Mouse (Mus musculus): Measurements from ENCODE around the gene Caap1. TPM values are rescaled to one million over a fixed set of nuclear protein-coding genes. Genes with fewer than 3 reads are reported as not detected.
A peak's percentile ranks its signal among the peaks of the same experiment; 100 is the strongest.

Caap1 gene
- total RNA-seq, 2 experiments from 2014 or later = 8.9 to 9.4 TPM

DNA sequence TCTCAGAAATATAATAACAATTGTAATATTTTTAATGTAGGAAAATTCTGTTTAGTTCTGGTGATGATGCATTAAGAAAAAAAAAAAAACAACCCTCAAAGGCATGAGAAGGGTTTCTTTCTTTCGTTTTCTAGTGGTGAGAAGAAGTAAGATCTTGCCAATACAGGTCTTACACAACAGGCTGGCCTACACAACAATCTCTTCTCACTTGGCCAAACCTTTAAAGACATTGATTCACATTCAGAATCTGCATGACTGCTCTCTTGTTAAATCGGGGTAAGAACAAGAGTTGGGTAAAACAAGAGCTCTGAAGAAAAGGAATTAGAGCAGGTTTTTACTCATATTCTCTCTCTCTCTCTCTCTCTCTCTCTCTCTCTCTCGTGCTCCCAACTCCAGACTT is 41.2 kb downstream of the Caap1 start:
- DNase-seq = no peak

DNA sequence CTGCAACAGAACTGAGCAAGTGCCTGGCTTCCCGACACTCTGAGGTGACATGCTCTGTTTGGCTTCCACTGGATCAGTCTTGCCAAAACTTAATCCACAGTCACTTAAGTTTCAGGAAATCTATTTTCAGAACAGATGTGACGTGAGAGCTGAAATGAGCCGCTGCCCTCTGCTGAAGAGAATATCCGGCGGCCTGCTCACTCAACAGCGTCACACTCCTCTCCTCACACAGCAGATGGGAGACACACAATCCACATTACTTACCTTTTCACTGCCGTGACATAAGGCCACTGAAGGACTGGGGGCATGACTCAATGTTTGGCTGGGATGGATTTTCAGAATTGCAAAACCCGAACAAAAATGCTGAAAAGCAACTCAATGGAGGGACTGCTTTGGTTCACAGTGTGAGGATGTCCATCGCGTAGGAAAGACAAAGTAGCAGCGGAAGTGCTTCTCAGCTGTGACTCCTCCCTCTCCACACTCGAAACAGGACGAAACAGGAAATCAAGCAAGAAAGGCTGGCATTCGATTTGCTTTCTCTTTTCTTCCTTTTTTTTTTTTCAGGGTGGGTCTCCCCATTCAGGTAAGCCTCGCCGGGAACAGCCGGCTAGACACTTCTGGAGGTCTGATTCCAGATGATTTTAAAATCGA is 79.7 kb downstream of the Caap1 start:
- no peak for DNase-seq

DNA sequence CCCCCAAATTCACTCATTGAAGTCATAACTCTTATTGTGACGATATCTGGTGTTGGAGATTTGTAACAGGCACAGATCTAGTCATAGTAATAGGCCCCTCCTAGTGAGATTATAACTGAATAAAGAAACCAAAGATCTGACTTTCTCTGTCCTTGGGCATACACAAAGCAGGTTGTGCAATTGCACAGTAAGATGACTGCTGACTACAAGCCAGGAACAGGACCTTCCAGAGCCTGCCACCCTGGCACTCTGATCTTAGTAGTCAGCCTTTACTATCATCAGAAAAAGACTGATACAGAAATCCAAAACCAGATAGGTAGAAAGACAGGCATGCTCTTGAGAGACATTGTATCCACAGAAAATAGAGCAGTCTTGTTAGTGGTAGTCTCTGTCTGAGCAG is 83.3 kb downstream of the Caap1 start:
- DNase-seq = peak; percentile 13

DNA sequence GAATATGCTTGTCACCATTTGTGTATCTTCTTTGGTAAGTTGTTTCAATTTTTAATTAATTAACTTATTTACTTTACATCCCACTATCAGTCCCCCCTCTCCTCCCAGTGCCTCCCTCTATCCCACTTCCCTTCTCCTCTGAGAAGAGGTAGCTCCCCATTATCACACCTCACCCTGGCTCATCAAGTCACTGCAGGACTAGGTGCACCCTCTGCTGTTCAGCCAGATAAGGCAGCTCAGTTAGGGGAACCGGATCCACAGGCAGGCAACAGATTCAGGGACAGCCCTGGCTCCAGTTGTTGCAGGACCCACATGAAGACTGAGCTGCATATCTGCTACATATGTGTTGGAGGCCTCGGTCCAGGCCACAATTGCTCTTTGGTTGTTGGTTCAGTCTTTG is 97.2 kb downstream of the Caap1 start:
- no peak for DNase-seq

DNA sequence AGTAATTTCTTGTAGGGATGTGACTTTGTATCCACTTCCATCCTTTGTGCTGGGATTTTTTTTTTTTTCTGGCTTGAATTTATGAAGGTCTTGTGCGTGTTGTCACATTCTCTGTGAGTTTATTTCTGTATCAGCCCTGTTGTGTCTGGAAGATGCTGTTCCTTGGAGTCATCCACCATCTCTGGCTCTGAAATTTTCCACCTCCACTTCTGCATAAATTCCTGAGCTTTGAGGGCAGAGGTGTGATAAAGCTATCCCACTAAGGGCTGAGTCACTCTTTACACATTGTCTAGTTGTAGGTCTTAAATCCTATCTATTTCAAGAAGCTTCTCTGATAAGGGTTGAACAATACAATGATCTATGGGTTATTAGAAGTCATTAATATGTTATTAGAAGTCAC is 101.7 kb downstream of the Caap1 start:
- no peak for DNase-seq

Other genes starting within 250 kb of the Caap1 start
- not detected for gene Gm10306, start 250 bp downstream of the Caap1 start, total RNA-seq (2021)
- 10 to 100 TPM; 55.1 to 56.6 TPM for gene Plaa, start 46.4 kb upstream of the Caap1 start, total RNA-seq (2021)
- gene Ift74, start 57.7 kb upstream of the Caap1 start, total RNA-seq (2021) = 10 to 100 TPM; 15.0 to 16.2 TPM
- not detected for gene Lrrc19, start 93.3 kb upstream of the Caap1 start, total RNA-seq (2021)
- 10 to 100 TPM; 38.7 to 44.0 TPM for gene Tek, start 182.5 kb upstream of the Caap1 start, total RNA-seq (2021)